Mouse (Mus musculus) erythroblast, embryonic 14.5 days (primary cell): ENCODE results near the gene Arrdc2. TPM values are rescaled to one million over a fixed set of nuclear protein-coding genes. Genes with fewer than 3 reads are reported as not detected.

Experiments
- H3K27me3 ChIP-seq: 2 replicates; pipeline ENCODE4 v1.6.1; 2012; ENCODE audit warnings: inconsistent platforms; ENCODE audit not compliant: control insufficient read depth
- H3K36me3 ChIP-seq: 2 replicates; pipeline ENCODE4 v1.6.1; 2012; ENCODE audit warnings: mild to moderate bottlenecking, inconsistent platforms; ENCODE audit not compliant: control insufficient read depth
- H3K4me1 ChIP-seq: 2 replicates; pipeline ENCODE4 v1.6.1; 2012; ENCODE audit warnings: inconsistent platforms; ENCODE audit not compliant: control insufficient read depth
- H3K4me3 ChIP-seq: replicated peaks from 2 replicates; pipeline ENCODE3; 2012; ENCODE audit warnings: moderate library complexity, mild to moderate bottlenecking, inconsistent platforms
- H3K9me3 ChIP-seq: 2 replicates; pipeline ENCODE4 v1.6.1; 2012; ENCODE audit warnings: low read length, inconsistent platforms, mixed read lengths; ENCODE audit not compliant: control insufficient read depth
- GATA1 ChIP-seq: IDR thresholded peaks from 2 replicates; pipeline ENCODE4 v1.6.1; 2012; ENCODE audit warnings: low read length, inconsistent platforms, mixed read lengths
- TAL1 ChIP-seq: IDR thresholded peaks from 3 replicates; pipeline ENCODE4 v1.6.1; 2012; ENCODE audit warnings: low read length, inconsistent platforms, mixed read lengths
- polyA plus RNA-seq: library from polyadenylated mRNA; stranded (reverse); fragments of >175 nt; gene quantifications from 2 replicates; pipeline ENCODE4 v1.2.3, GENCODE M21; 2012

Arrdc2 gene
- polyA plus RNA-seq, 1 experiment = 50.4 TPM

- TF ChIP-seq TAL1 = no peak
- TF ChIP-seq GATA1 = no peak
- Histone ChIP-seq H3K4me3 (no peak overlapping the region), H3K9me3 (no peaks in the 10 kb centered on the region), H3K4me1 (peaks cover 44% of the 10 kb centered on the region), H3K36me3 (no peaks in the 10 kb centered on the region), H3K27me3 (peaks cover 36% of the 10 kb centered on the region)
Measured at GRCm38 (mm10) chr8:70852595-70853231, 13.2 kb upstream of the Arrdc2 start.

- Histone ChIP-seq H3K9me3 (no peaks in the 10 kb centered on the region), H3K27me3 (peaks cover 42% of the 10 kb centered on the region), H3K4me3 (no peak overlapping the region), H3K4me1 (peaks cover 40% of the 10 kb centered on the region), H3K36me3 (no peaks in the 10 kb centered on the region)
- TF ChIP-seq GATA1 (no peak), TAL1 (no peak)
Measured at GRCm38 (mm10) chr8:70851837-70852236, 12.3 kb upstream of the Arrdc2 start.

GRCm38 (mm10) chr8:70850947-70851346 lies 11.4 kb upstream of the Arrdc2 start:
- Histone ChIP-seq H3K4me3 (no peak overlapping the region), H3K9me3 (no peaks in the 10 kb centered on the region), H3K36me3 (no peaks in the 10 kb centered on the region), H3K27me3 (peaks cover 40% of the 10 kb centered on the region), H3K4me1 (peaks cover 41% of the 10 kb centered on the region)
- TF ChIP-seq GATA1 = no peak
- no peak for TF ChIP-seq TAL1

- H3K27me3 ChIP-seq = peaks cover 34% of the 10 kb centered on the region
- no peaks in the 10 kb centered on the region for H3K9me3 ChIP-seq
- peaks cover 44% of the 10 kb centered on the region for H3K4me1 ChIP-seq
- no peak overlapping the region for H3K4me3 ChIP-seq
- H3K36me3 ChIP-seq = peaks cover under 1% of the 10 kb centered on the region; the same call in 1 of the 2 replicates
- TF ChIP-seq TAL1 = no peak
- no peak for TF ChIP-seq GATA1
Measured at GRCm38 (mm10) chr8:70850132-70850845, 10.8 kb upstream of the Arrdc2 start.

- Histone ChIP-seq H3K27me3 (peaks cover 28% of the 10 kb centered on the region), H3K4me1 (peaks cover 50% of the 10 kb centered on the region), H3K9me3 (no peaks in the 10 kb centered on the region), H3K4me3 (no peak overlapping the region), H3K36me3 (peaks cover 3% of the 10 kb centered on the region; the same call in 1 of the 2 replicates)
- TF ChIP-seq TAL1 (no peak), GATA1 (no peak)
Measured at GRCm38 (mm10) chr8:70849333-70849990, 9.9 kb upstream of the Arrdc2 start.

GRCm38 (mm10) chr8:70846371-70847154 lies 7.0 kb upstream of the Arrdc2 start:
- TF ChIP-seq TAL1 (no peak), GATA1 (no peak)
- no peaks in the 10 kb centered on the region for H3K9me3 ChIP-seq
- peaks cover 17% of the 10 kb centered on the region for H3K36me3 ChIP-seq
- H3K4me3 ChIP-seq = no peak overlapping the region
- H3K27me3 ChIP-seq = peaks cover 22% of the 10 kb centered on the region
- peaks cover 70% of the 10 kb centered on the region for H3K4me1 ChIP-seq

- Histone ChIP-seq H3K4me1 (peaks cover 77% of the 10 kb centered on the region), H3K9me3 (no peaks in the 10 kb centered on the region), H3K36me3 (peaks cover 17% of the 10 kb centered on the region), H3K27me3 (peaks cover 22% of the 10 kb centered on the region), H3K4me3 (no peak overlapping the region)
- TF ChIP-seq GATA1 (no peak), TAL1 (no peak)
Measured at GRCm38 (mm10) chr8:70845108-70845507, 5.6 kb upstream of the Arrdc2 start.

GRCm38 (mm10) chr8:70844523-70844922 lies 5.0 kb upstream of the Arrdc2 start:
- H3K4me3 ChIP-seq = peak overlapping the region; percentile 90
- no peaks in the 10 kb centered on the region for H3K9me3 ChIP-seq
- TF ChIP-seq TAL1 (no peak), GATA1 (no peak)
- H3K4me1 ChIP-seq = peaks cover 78% of the 10 kb centered on the region
- peaks cover 17% of the 10 kb centered on the region for H3K36me3 ChIP-seq
- H3K27me3 ChIP-seq = peaks cover 22% of the 10 kb centered on the region

- Histone ChIP-seq H3K27me3 (peaks cover 21% of the 10 kb centered on the region), H3K9me3 (no peaks in the 10 kb centered on the region), H3K4me3 (peak overlapping the region; percentile 90)
Measured at GRCm38 (mm10) chr8:70843941-70844340, 4.4 kb upstream of the Arrdc2 start.

More at GRCm38 (mm10) chr8:70843941-70844340, 4.4 kb upstream of the Arrdc2 start:
- TF ChIP-seq TAL1 (no peak), GATA1 (no peak)
- Histone ChIP-seq H3K4me1 (peaks cover 77% of the 10 kb centered on the region), H3K36me3 (peaks cover 18% of the 10 kb centered on the region)
